Mouse (Mus musculus) layer of hippocampus, adult 11-12 months (tissue): ENCODE data around the gene Melk.

ENCODE experiments used
- DNase-seq: peaks from one replicate; pipeline ENCODE4 v3.0.0; 2022; ENCODE audit warnings: low spot score

Gene Melk

DNA sequence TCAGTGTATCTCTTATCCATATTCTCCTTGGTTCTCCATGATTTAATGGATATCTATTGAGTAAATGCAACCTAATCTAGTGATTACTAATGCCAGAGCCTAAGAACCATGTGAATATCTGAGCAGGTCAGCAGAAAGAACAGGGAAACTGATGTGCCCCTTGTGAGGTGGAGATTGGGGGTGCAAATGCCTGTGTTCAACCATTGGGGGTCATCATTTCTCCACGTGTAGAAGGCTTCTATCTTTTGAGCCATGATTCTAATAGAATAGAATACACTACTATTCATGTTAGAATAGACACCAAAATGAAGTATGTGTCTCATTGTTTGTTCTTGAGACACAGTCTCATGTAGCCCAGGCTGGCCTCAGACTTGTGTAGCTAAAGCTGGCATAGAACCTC, 27.3 kb downstream of the Melk start:
- DNase-seq: no peak

DNA sequence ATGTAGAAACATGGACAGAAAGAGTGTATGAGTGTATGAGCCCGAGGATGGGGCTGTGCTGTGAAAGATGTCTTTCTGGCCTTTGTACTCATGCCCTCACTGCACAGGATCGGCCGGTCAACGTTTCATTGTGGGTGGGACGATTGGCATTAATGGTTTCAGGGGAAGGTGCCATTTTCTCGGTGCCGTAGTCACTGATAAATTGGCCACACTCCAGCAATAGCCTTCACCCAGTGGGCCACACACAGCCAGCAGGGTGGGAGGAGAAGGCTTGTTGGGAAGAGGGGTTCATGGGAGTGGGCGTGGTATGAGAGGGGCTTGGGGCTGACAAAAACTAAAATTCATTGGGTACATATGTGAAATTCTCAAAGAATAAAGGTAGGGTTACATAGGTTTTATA, 34.3 kb downstream of the Melk start:
- no peak for DNase-seq

DNA sequence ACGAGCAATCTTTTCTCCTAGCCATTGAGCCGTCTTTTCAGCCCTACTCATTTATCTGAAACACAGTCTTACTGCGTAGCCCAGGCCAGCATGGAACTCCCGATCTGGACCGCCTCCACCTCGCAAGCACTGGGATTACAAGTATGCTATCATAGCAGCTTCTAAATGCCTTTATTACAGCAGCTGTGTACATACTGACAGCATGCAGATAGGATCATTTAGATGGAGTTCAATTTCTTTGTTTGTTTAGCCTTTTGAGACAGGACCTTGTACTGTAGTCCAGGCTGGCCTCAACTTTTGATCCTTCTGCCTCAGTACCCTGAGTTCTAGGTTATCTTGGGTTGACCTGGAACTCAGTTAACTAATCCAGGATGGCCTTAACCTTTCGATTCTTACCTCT, 61.0 kb downstream of the Melk start:
- no peak for DNase-seq

DNA sequence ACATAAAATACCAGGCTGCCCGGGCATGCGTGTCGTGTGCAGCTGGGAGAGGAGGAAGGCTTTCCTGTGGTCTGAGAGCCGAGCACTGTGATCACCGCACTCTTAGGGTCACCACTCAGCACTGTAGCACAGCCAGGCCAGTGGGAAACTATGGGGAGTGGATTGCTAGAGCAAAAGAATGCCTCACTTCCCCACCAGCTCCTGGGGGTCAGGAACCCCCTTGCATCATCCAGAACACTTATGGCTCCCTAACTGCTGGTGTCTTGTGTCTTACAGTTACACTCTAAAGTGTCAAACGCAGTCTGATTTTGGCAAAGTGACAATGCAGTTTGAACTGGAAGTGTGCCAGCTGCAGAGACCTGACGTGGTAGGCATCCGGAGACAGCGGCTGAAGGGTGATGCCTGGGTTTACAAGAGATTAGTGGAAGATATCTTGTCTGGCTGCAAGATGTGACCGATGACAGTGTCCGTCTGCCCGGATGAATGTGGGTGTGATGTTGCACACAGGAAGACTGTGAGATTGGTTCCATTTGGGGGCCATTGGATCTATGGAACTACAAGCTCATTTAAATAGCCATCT, 62.8 kb downstream of the Melk start:
- DNase-seq: no peak

DNA sequence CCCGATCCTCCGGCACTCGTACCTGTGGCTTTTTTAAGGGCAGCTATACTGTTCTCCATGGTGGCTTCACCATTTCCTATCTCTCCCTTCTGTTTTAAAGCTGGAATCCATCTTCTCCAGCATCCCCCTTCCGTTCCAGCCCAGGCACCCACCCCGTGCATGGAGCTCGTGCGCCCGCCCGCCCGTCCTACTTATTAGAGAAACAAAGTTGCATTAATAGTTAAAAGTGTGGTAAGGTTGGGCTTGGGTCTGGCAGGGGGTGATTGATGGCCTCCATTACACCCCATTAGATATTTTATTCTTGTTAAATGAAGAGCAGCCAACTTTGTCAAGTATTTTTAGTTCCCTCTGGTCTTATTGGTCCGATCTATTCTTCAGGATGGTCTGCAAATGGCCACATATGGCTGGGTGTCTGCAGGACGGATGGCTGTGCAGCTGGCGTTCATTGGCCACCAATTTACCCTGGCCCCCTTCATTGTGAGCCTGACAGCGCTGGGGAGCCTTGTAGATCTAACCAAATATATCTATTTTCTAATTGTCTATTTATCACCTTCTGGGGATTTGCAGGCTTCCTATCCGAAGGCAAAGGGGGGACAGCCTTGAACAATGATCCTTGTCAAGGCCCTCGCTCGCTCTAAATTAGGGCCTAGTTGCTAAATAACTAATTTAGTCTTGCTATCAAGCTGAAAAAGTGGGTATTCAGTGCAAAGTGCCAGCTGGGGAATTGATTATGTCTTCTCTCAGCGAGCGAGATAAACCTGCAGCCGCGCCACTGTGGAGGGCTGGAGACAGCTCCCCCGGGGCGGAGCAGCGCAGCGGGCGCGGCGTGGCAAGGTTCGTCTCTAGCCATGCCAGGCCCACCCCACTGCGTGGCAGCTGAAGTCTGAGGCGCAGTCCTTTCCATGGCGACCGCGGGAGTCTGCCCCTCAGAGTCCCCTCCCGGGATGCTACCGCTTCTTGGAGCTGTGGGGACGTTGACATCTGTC, 91.8 kb downstream of the Melk start:
- no peak for DNase-seq

DNA sequence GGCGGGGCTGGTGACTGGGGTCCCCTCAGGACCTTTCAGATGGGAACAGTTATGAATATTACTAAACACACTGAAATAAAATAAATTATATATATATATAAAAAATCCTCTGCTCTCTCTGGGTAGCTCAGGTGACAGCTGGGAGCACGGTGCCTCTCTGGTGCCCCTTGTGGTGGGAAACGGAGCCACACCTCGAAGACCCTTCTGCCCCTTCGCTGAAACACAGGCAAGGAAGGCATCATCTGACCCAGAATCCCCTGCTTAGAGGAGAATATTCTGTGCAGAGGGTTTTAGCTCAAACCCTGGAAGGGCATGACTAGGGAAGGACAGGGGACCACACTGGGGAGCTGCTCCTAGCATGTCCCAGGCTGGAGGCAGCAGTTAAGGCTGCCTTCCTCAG, 101.9 kb downstream of the Melk start:
- no peak for DNase-seq

DNA sequence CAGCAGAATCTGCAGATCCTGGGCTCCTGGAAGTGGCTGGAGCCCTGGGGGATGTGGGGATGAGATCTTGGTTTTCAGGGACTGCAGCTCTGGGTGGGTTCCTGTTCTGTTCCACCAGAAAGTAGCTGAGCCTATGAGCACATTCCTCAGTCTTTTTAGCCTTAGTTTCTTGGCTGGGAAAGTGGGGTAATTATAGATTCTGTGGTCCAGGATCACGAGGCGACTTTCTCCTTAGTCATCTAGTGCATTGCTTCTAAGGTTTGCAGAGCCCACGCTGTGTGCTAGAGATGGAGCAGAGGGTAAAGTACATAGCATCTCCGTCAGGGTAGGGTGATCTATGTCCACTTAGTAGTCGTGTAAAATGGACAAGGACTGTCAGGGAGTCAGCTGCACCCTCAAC, 103.8 kb downstream of the Melk start:
- no peak for DNase-seq
